Mouse (Mus musculus): ENCODE results near the gene Zdhhc25. TPM values are rescaled to one million over a fixed set of nuclear protein-coding genes. Genes with fewer than 3 reads are reported as not detected.

Gene Zdhhc25
- polyA plus RNA-seq, 1 experiment from 2014 or later = not detected

DNA sequence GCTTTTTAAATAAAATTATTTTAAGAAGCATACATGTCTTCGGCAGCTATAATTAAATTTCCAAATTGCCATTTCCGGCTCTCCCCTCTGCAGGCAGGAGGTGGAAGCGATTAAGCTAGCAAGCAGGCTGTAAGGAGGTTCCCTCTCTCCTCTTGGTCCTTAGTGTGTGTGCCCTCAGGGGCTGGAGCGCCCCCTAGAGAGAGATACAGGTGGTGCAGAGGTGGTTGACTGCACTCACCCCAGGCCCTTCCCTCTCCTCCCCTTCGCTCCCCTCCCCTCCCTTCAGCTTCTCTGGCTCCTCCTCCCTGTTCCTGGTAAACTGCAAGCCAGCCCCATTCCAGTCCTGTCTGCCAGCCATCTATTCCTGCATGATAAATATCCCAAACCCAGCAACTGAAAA, 35.1 kb downstream of the Zdhhc25 start:
- H3K4me2 ChIP-seq (replicated peaks) = no peak overlapping the region
- ATAC-seq (ENCODE audit: insufficient number of reproducible peaks, low FRiP score, low TSS enrichment, low read depth) = no peak
- no peaks in the 10 kb centered on the region for H3K36me3 ChIP-seq
- no peak overlapping the region for H3K27ac ChIP-seq (replicated peaks)
- H3K4me1 ChIP-seq = no peaks in the 10 kb centered on the region
- H3K4me3 ChIP-seq (replicated peaks) = no peak overlapping the region
- WGBS = 58% methylated on average over 4 of the region's 5 CpGs
- H3K9ac ChIP-seq = no peak overlapping the region
- H3K9me3 ChIP-seq (replicated peaks) = no peaks in the 10 kb centered on the region
- H3K27me3 ChIP-seq = no peaks in the 10 kb centered on the region

- no peak overlapping the region for H3K27ac ChIP-seq (replicated peaks)
- no peaks in the 10 kb centered on the region for H3K36me3 ChIP-seq
- ATAC-seq (ENCODE audit: insufficient number of reproducible peaks, low FRiP score, low TSS enrichment, low read depth) = no peak
- no peaks in the 10 kb centered on the region for H3K4me1 ChIP-seq
- H3K27me3 ChIP-seq = 0 out of 2 replicates have a peak, but pooled peaks cover 4% of the 10 kb centered on the region
- H3K4me2 ChIP-seq (replicated peaks) = no peak overlapping the region
- 22% methylated on average over 13 of the region's 13 CpGs for WGBS
- H3K9ac ChIP-seq = no peak overlapping the region
- no peak overlapping the region for H3K4me3 ChIP-seq (replicated peaks)
- no peaks in the 10 kb centered on the region for H3K9me3 ChIP-seq (replicated peaks)
Observed at GRCm38 (mm10) chr15:88651019-88651418, 50.9 kb downstream of the Zdhhc25 start.

Other genes starting within 250 kb of the Zdhhc25 start
- 21.3 and 22.8 TPM in 2 replicates for gene Brd1, start 133.9 kb downstream of the Zdhhc25 start, polyA plus RNA-seq (2015; fragmentation: Nextera tagmentation; extraction: Ambion mirVana)
- 12.2 and 12.3 TPM in 2 replicates for gene Zbed4, start 151.4 kb downstream of the Zdhhc25 start, polyA plus RNA-seq (2015; fragmentation: Nextera tagmentation; extraction: Ambion mirVana)
- 10.7 and 14.2 TPM in 2 replicates for gene Alg12, start 219.0 kb downstream of the Zdhhc25 start, polyA plus RNA-seq (2015; fragmentation: Nextera tagmentation; extraction: Ambion mirVana)
- 86.5 and 87.7 TPM in 2 replicates for gene Creld2, start 219.3 kb downstream of the Zdhhc25 start, polyA plus RNA-seq (2015; fragmentation: Nextera tagmentation; extraction: Ambion mirVana)

Measured in embryonic facial prominence, embryonic 15.5 days (tissue).